Mouse (Mus musculus) forebrain, embryonic 16.5 days (tissue): ENCODE measurements around the gene Klc1. TPM values are rescaled to one million over a fixed set of nuclear protein-coding genes. Genes with fewer than 3 reads are reported as not detected.

ENCODE experiments used
- ATAC-seq: fragments of 200-750 bp; cut with Nextera tagmentation; 2 replicates; pipeline ENCODE4 v1.8.0; 2017; ENCODE audit warnings: mild to moderate bottlenecking, moderate library complexity
- H3K27ac ChIP-seq: fragments of 300-500 bp; sonication (generic); 2 replicates; pipeline ENCODE4 v1.5.1; 2014; ENCODE audit warnings: low read length, control low read depth
- H3K27me3 ChIP-seq: fragments of 300-500 bp; sonication (generic); replicated peaks from 2 replicates; pipeline ENCODE4 v1.6.1; 2014; ENCODE audit warnings: low read length; ENCODE audit not compliant: control insufficient read depth, insufficient read depth
- H3K36me3 ChIP-seq: fragments of 300-500 bp; sonication (generic); 2 replicates; pipeline ENCODE4 v1.6.1; 2014; ENCODE audit not compliant: control insufficient read depth, insufficient read depth
- H3K4me1 ChIP-seq: fragments of 300-500 bp; sonication (generic); replicated peaks from 2 replicates; pipeline ENCODE4 v1.6.1; 2014; ENCODE audit warnings: low read length; ENCODE audit not compliant: control insufficient read depth, insufficient read depth
- H3K4me2 ChIP-seq: fragments of 300-500 bp; sonication (generic); 2 replicates; pipeline ENCODE4 v1.6.1; 2014; ENCODE audit warnings: mild to moderate bottlenecking, low read length, control low read depth
- H3K4me3 ChIP-seq: fragments of 300-500 bp; sonication (generic); replicated peaks from 2 replicates; pipeline ENCODE4 v1.5.1; 2014; ENCODE audit warnings: mild to moderate bottlenecking, low read length, control low read depth
- H3K9ac ChIP-seq: fragments of 300-500 bp; sonication (generic); replicated peaks from 2 replicates; pipeline ENCODE4 v1.6.1; 2014; ENCODE audit warnings: low read depth, low read length, control low read depth
- H3K9me3 ChIP-seq: fragments of 300-500 bp; sonication (generic); 2 replicates; pipeline ENCODE4 v1.6.1; 2016; ENCODE audit warnings: low read length; ENCODE audit not compliant: control insufficient read depth
- WGBS: fragments of 180-500 bp; shearing (Covaris S2); extraction: QIAGEN DNeasy Blood & Tissue Kit; methylation state at CpG from one replicate; pipeline ENCODE4 v1.1.7; 2014; 5-methylcytosine and 5-hydroxymethylcytosine counted together
- polyA plus RNA-seq: library from polyadenylated mRNA; unstranded; fragments of >200 nt; fragmentation: Nextera tagmentation; extraction: Ambion mirVana; gene quantifications from 2 replicates; pipeline ENCODE4 v1.2.1, GENCODE M21; 2015

Gene Klc1
- polyA plus RNA-seq, 1 experiment from 2014 or later: 493 TPM

DNA sequence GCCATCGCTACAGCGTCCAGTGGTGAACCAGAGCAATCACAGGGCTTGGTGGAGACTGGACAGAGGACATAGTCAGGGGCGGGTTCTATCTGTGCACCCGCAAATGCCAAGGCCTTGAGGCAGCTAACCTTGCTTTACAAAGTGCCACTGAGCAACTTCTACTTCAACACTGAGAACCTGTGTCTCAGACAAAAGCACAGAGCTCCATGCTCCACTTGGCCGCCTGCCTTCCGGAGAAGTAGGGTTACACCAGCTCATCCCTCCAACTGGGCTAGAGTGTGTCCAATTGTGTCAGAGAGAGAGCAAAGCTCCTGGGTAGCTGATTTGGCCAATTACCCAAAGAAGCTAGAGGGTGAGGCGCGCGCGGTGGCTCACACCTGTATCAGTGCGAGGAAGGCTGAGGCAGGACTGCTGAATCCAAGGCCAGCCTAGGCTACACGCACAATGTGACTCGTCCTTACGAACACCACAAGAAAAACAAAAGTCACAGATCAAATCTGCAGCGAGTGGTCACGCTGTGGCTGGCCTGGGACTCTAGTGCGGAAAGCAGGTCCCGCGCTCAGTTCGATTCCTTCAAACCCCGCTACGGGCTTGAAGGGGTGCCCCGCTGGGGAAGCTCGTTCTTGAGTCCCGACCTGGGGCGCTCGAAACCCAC lies 54.6 kb downstream of the Klc1 start:
- no peak for ATAC-seq
- H3K4me2 ChIP-seq: peak overlapping the region; percentile 86
- H3K27ac ChIP-seq: no peak overlapping the region
- H3K9me3 ChIP-seq: no peaks in the 10 kb centered on the region
- no peaks in the 10 kb centered on the region for H3K27me3 ChIP-seq
- H3K4me3 ChIP-seq: peak overlapping the region; percentile 79
- WGBS: 2% methylated on average over 27 of the region's 27 CpGs
- H3K9ac ChIP-seq: peak overlapping the region; percentile 54
- H3K36me3 ChIP-seq: peaks cover 3% of the 10 kb centered on the region
- H3K4me1 ChIP-seq: peaks cover 33% of the 10 kb centered on the region

DNA sequence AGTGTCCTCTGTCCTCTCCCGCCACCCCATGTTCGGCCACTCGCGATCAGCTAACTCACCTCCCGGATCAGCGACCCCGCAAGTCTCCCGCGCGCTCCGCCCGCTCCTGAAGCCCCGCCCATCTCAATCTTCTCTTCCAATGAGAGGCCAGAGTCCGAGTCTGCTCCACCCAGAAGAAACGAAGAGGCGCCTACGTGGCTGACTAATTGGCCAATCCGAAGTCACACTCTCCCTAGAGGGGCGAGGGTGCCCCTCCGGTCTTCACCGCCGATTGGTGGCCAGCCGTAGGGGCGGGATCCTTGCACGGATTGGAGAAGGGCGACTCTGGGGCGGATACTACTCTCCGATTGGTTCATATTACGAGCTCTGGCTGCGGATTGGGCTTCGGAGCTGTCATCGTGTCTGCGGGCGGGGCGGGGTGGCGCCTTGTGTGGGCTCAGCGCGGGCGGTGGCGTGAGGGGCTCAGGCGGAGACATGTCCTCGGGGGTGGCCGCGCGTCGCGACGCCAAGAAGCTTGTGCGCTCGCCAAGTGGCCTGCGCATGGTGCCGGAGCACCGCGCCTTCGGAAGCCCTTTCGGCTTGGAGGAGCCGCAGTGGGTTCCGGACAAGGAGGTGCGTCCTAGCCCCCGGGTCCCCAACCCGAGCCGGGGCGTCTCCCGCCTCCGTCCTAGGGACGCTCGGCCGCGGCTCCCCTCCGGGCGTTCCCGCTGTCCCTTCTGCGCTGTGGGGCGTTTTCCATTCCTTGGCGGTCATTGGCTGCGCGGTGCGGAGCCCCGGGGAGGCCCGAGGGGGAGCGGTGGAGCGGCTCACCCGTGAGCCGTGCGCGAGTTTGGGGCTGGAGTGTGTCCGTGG lies 55.3 kb downstream of the Klc1 start, which contains the start of the genes Xrcc3 and Zfyve21:
Gene Xrcc3, minus strand, starts transcription at position 108 of the 852 bp plus-strand sequence.
Gene Zfyve21, plus strand, starts transcription at position 405 of the 852 bp plus-strand sequence.
- peak within 1 kb of the TSS; percentile 64 for H3K27ac ChIP-seq
- H3K4me3 ChIP-seq: peak within 1 kb of the TSS; percentile 81
- H3K9me3 ChIP-seq: no peaks in the 10 kb centered on the region
- H3K9ac ChIP-seq: peak within 1 kb of the TSS; percentile 76
- under 1% methylated on average over 67 of the region's 87 CpGs for WGBS
- peaks cover 33% of the 10 kb centered on the region for H3K4me1 ChIP-seq
- ATAC-seq: peak; percentile 100
- H3K27me3 ChIP-seq: no peaks in the 10 kb centered on the region
- H3K36me3 ChIP-seq: no peaks in the 10 kb centered on the region
- peak within 1 kb of the TSS; percentile 92 for H3K4me2 ChIP-seq

DNA sequence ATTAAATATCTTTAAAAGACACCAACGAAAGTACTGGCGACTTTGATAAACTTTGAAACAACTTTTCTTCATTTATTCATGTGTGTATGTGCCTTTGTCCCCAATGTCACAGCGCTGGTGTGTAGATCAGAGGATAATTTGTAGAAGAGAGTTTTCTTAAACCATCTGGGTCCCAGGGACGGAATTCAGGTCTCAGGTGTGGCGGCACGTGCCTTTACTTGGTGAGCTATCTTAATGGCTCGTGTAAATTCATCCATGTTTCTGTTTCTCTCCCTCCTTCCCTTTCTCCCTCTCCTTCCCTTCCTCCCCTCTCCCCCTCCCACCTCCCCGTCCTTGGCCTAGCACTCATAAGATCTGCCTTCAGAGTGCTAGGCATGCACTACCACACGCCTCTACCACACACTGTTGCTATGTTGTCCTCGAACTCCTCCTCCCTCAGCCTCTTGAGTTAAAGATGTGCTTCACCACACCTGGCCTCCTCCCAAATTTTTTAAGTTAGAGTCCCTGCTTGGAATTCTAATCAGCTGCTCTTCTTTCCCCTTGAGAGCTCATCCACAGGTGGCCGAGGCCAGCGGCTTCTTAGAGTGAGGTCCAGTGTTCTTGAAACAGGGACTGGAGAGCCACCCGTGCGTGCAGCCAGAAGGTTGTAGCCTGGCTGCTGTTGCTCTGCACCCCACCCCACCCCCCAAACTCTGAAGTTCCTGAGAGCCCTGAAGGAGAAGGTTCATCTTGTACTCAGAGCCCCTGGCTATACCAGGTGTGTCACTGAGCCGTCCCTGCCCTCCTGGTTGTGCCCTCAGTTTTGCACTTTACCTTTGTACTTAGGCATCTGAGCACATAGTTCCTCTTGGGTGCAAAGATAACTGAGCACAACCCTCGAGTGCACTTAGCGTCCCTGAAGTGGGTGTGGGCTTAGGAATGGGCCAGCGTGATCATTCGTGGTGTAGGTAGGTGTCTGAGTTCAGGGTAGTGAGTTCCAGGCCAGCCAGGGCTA lies 56.4 kb downstream of the Klc1 start:
- no peaks in the 10 kb centered on the region for H3K9me3 ChIP-seq
- peak overlapping the region; percentile 81 for H3K4me3 ChIP-seq
- H3K27me3 ChIP-seq: no peaks in the 10 kb centered on the region
- H3K4me2 ChIP-seq: peak overlapping the region; percentile 92
- peaks cover 26% of the 10 kb centered on the region for H3K4me1 ChIP-seq
- no peaks in the 10 kb centered on the region for H3K36me3 ChIP-seq
- peak overlapping the region; percentile 76 for H3K9ac ChIP-seq
- WGBS: 26% methylated on average over 19 of the region's 19 CpGs
- H3K27ac ChIP-seq: no peak overlapping the region
- ATAC-seq: no peak

DNA sequence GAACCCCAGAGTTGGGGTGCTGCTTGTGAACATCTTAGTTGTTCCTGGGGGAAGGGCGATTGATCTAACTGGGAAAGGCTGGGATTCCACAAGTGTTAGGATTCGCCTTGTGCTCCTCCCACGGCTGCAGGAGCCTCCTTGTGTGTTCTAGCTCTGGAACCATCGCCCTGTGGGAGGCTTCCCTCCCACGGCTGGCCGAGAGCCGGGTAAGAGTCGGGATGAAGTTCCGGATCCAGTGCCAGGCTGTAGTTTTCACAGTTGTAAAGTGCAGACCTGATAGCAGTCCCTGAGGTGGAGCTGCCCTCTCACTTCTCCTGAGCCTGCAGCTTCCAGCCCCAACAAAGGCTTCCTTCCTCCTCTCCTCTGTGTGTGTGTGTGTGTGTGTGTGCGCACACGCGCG lies 57.9 kb downstream of the Klc1 start:
- H3K4me1 ChIP-seq: peaks cover 26% of the 10 kb centered on the region
- H3K4me2 ChIP-seq: no peak overlapping the region
- H3K9me3 ChIP-seq: no peaks in the 10 kb centered on the region
- WGBS: 71% methylated on average over 13 of the region's 13 CpGs
- no peak overlapping the region for H3K9ac ChIP-seq
- no peak overlapping the region for H3K4me3 ChIP-seq
- H3K27ac ChIP-seq: no peak overlapping the region
- no peak for ATAC-seq
- no peaks in the 10 kb centered on the region for H3K27me3 ChIP-seq
- no peaks in the 10 kb centered on the region for H3K36me3 ChIP-seq

DNA sequence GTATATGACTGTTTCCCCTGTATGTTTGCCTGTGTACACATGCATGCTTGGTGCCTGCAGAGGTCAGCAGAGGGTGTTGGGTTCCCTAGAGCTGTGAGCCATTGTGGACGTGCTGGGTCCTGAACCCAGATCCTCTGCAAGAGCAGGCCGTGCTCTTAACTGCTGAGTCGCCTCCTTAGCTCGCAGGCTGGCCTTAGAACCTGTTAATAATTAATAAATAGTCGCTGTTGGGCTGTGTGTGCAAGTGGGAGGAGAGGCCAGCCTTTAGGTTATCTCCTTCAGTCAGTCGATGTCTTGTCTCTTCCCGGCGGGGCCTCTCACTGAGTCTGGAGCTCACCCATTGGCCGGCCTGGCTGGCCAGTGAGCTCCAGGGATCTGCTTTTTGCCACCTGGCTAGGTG lies 58.3 kb downstream of the Klc1 start:
- 86% methylated on average over 9 of the region's 9 CpGs for WGBS
- Histone ChIP-seq H3K4me3 (no peak overlapping the region), H3K27me3 (no peaks in the 10 kb centered on the region), H3K36me3 (no peaks in the 10 kb centered on the region), H3K9me3 (no peaks in the 10 kb centered on the region), H3K4me1 (peaks cover 26% of the 10 kb centered on the region), H3K4me2 (no peak overlapping the region), H3K9ac (no peak overlapping the region), H3K27ac (no peak overlapping the region)
- ATAC-seq: no peak

DNA sequence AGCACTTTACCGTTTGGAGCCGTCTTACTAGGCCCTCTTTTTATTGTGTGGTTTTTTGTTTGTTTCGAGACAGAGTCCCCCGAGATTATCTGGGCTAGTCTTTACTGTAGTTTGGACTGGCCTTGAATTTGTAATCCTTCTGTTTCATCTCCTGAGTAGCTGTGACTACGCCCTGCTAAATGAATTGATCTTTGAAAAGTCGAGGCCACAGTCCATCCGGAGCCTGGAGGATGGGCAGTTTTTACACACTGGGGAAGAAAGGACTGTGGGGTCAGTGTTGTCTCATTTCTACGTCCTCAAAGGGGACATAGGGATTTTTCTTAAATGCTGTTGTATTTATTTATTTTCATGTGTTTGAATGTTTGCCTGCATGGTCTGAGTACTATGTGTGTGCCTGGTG lies 59.3 kb downstream of the Klc1 start:
- no peak overlapping the region for H3K27ac ChIP-seq
- no peaks in the 10 kb centered on the region for H3K27me3 ChIP-seq
- WGBS: 91% methylated on average over 8 of the region's 8 CpGs
- no peaks in the 10 kb centered on the region for H3K36me3 ChIP-seq
- H3K4me2 ChIP-seq: no peak overlapping the region
- H3K9ac ChIP-seq: no peak overlapping the region
- H3K4me1 ChIP-seq: peaks cover 20% of the 10 kb centered on the region
- ATAC-seq: no peak
- no peaks in the 10 kb centered on the region for H3K9me3 ChIP-seq
- H3K4me3 ChIP-seq: no peak overlapping the region

DNA sequence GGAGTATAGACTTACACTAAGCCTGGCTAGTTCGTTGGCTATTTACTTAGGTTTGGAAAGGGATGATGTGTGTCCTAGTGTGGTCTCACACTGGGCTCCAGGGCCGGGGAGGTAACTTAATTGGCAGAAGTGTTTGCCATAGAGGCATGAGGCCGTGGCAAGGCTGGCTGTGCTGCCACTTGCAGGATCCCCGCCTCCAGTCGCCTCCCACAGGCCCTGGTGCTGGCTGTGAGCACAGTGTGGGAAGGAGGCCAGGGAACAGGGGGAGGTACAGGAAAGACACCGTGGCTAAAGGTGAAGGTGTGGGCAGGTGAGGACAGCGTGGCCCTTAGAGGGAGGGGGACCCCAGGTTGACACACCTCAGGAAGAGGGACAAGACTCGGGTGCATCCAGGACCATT lies 61.3 kb downstream of the Klc1 start:
- H3K36me3 ChIP-seq: no peaks in the 10 kb centered on the region
- no peaks in the 10 kb centered on the region for H3K27me3 ChIP-seq
- no peak overlapping the region for H3K9ac ChIP-seq
- H3K9me3 ChIP-seq: no peaks in the 10 kb centered on the region
- H3K4me2 ChIP-seq: no peak overlapping the region
- no peak overlapping the region for H3K27ac ChIP-seq
- H3K4me3 ChIP-seq: no peak overlapping the region
- no peak for ATAC-seq
- H3K4me1 ChIP-seq: peaks cover 10% of the 10 kb centered on the region
- 70% methylated on average over 8 of the region's 8 CpGs for WGBS

DNA sequence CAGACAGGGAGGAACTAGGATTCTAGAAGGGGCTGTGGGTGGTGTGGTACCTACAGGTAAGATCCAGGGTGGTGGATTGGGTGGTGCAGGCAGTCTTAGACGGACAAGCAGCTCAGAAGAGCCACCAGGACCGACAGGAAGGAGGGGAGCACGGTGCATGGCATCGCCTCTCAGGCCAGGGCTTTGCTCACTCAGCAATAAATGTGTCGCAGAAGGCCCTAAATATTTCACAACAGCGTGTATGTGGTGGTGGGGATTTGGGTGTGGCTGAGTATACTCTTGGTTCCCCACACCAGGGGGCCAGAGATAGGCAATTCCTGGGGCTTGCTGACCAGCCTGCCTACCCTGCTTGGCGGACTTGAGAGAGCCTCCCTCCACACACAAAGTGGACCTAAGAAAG lies 62.1 kb downstream of the Klc1 start:
- ATAC-seq: no peak
- Histone ChIP-seq H3K4me1 (peaks cover 2% of the 10 kb centered on the region), H3K27me3 (no peaks in the 10 kb centered on the region), H3K9ac (no peak overlapping the region), H3K9me3 (no peaks in the 10 kb centered on the region), H3K4me3 (no peak overlapping the region), H3K36me3 (peaks cover 3% of the 10 kb centered on the region; the same call in 1 of the 2 replicates), H3K27ac (no peak overlapping the region), H3K4me2 (no peak overlapping the region)
- WGBS: 90% methylated on average over 7 of the region's 7 CpGs
